Mouse (Mus musculus) neutrophil, adult 59 days (primary cell): ENCODE measurements around the gene Pdia6. TPM values are rescaled to one million over a fixed set of nuclear protein-coding genes. Genes with fewer than 3 reads are reported as not detected.

Experiments used
- total RNA-seq, 2 experiments: library from RNA; stranded (reverse); gene quantifications; 1 replicate in 1 of 2; 2 replicates in 1 of 2; pipeline ENCODE4 v1.2.4; 2023

The Pdia6 gene
- 10 to 100 TPM; 76.7 to 90.7 TPM for total RNA-seq

DNA sequence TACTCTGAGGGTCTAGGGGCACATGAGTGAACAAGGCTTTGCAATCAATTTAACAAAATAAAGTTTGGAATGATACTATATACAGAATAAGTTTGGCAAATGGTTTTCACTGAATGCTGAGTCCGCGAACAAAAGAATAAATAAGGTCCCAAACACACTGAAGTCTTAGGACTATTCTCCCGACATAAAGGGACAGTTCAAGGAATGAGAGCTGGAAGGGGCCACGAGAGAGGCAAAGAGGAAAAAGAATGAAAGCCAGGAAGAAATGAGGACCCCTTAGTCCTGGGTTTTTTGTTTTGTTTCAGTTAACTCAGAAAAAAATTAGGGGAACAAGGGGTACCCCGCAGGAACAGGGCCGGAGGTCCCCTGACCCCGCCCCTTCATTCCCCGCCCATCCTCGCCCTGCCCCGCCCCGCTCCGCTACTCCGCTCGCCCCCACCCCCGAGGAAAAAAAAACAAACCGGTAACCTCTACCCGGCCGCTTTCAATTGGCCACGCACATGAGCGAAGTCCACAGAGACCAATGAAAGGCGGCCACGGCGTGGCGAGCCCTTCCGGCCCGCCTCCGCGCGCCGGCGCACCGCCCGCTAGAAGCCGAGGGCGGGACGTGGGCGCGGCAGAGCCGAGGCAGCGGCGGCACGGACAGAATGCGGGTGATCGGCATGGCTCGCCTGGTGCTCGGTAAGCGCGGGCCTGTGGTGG lies at the start of gene Pdia6:
TSS of gene Pdia6 (plus strand) at position 575 of the 702 bp plus-strand sequence.

DNA sequence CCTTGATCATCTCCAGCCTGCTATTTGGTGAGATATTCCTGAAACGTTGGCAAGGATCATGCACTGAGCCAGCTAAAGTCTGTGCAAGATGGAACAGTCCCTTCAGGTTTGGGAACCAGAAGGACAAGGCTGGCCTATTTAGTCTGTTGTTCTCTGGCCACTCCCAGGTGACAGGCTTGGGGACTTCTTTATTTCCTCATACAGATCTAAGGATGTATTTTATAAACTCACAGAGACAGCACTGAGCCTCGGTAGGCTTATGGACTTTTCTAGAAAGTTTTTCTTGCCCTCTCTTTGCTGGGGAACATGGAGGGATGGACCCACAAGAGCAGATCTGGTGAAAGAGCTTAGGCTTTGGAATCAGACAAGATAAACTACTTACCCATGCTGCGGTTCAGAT lies 62.9 kb downstream of the Pdia6 start, which contains the start of gene Atp6v1c2:
TSS of gene Atp6v1c2 (minus strand) at position 101 of the 400 bp plus-strand sequence.

Other genes with a start within 250 kb of the Pdia6 start
- gene Kcnf1, start 89.7 kb upstream of the Pdia6 start, total RNA-seq = under 1 TPM in 1 of 2 experiments, not detected in 1; 0.18 TPM
- not detected for gene Atp6v1c2, start 62.8 kb downstream of the Pdia6 start, total RNA-seq
- gene Nol10, start 81.9 kb downstream of the Pdia6 start, total RNA-seq = 1 to 10 TPM; 6.0 to 6.4 TPM